Mouse (Mus musculus): Measurements from ENCODE around the gene Dnmt3c.

Dnmt3c gene

DNA sequence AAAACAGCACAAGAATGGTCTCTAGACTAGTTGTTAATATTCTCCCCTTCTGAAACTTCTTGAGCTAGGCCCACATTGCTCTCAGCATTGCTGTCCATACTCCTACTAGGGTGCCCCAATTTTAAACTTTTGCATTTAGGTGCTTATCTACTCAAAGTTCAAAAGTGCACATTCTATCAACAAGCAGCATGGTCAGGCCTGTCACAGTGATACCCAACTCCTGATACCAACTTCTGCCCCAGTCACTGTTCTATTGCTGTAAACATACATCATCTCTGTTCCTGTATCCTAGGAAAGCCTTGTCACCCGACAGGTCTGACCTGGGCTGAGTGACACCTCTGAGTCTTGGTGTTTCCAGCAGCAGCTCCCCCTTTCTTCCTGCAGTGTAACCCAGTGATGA, 26.6 kb downstream of the Dnmt3c start:
- no peak for DNase-seq (ENCODE audit: low spot score)

DNA sequence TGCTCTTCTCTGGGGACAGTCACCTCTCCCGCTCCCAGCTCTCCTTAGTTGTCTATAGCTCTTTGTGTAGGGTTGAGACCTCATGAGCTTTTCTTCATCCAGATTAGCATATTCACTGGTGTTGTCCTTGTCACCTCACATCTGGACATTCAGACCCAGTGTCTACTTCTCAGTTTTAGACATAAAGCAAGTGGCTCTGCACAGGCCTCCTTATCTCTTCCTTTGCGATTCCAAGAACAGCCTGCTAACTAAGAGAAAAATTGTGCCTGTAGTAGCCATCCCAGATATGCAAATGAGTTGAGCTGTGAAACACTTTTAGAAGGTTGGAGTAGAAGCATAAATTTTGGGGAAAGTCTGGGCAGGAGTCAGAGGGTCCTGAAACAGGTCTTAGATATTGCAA, 28.0 kb downstream of the Dnmt3c start:
- no peak for DNase-seq (ENCODE audit: low spot score)

DNA sequence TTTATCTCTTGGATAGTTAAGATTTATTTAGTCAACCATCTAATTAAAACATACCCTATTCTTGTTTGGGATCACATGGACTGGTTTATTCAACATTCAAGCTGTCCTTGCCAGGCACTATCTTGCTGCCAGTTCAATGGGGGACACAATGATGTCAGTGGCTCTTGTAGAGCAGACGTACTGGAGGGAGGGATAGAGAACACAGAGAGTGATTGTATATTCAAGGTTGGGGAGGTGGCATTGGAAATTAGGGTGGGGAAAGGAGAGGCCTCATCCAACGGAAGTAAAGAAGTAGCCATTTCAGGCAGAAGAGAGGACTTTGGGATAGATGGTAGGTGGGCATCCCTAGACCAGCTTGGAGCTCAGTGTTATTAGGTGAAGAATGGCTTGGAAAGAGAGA, 28.4 kb downstream of the Dnmt3c start:
- DNase-seq (ENCODE audit: low spot score): no peak

DNA sequence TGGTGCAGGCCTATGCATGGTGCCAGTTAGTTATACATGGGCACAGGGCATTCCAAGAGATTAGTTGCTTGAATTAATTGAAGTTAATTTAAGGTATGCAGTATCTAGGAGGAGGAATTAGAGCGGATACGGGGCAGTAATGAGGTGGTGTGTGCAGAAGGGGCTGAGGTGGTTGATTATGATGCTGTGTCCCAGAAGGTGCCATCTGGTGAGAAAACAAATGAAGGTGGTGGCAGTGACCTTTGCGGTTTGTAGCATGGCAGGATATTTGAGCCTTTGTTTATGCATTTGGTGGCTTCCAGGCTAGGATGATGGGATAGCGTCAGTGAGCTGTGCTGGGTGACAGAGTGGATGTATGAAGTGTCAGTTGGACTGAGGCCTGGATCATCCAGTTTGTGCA, 28.8 kb downstream of the Dnmt3c start:
- no peak for DNase-seq (ENCODE audit: low spot score)

DNA sequence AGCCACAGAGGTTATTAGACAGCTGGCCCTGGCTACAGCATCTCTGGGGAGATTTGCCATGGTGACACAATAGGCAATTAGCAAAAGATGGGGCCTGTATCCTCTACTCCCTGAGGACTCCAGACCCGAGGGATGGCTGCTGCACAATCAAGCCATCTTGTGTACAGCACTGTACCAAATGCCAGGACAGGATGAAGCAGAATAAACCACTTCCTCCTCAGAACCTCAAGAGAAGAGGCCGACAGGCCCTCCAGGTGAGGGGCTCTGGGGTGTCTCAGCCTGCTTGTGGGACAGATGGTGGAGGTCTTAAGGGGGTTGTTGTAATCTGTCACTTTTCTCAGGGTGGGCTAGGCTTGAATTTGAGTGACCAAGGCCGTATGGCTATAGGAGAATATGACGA, 37.6 kb downstream of the Dnmt3c start:
- DNase-seq (ENCODE audit: low spot score): no peak

DNA sequence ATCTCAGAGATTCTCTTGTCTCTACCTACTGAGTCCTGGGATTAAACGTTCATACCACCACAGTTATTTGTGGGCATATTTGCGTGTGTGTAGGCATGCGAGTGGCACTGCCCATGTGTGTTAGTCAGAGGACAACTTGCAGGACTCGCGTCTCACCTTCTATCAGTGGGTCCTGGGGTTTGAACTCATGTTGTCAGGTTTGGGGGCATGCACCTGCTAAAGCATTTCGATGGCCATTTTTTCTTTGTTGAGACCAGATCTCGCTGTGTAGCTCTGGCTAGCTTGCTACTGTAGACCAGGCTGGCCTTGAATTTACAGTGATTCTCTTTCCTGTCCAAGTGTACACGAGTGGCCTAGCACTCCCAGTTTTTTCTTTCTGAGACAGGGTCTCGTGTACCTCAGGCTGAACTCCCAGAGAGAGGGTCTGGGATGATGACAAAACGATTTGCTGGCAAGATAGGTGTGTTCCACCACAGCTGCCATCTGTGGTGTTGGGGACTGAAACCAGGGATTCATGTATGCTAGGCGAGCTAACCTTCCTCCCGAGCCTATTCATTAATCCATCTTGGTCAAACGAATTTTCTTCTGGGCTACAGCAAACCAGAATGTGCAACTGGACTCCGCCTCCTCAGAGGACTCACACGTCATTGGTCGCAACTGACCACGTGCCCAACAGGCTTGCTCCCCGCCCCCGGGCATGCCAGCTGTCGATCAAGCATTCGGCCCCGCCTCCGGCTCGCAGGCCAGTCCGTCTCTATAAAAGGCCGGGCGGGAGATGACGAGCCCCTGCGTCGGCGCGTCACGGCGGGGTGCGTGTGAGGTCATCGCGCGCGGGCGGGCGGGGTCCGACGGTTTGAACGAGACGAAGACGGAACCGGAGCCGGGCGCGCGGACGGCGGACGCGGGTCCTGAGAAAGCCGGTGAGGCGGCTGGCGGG, 44.3 kb downstream of the Dnmt3c start, which contains the start of gene Mapre1:
TSS of gene Mapre1 (plus strand) at position 775 of the 937 bp plus-strand sequence.
- peak; percentile 99 for DNase-seq (ENCODE audit: low spot score)

DNA sequence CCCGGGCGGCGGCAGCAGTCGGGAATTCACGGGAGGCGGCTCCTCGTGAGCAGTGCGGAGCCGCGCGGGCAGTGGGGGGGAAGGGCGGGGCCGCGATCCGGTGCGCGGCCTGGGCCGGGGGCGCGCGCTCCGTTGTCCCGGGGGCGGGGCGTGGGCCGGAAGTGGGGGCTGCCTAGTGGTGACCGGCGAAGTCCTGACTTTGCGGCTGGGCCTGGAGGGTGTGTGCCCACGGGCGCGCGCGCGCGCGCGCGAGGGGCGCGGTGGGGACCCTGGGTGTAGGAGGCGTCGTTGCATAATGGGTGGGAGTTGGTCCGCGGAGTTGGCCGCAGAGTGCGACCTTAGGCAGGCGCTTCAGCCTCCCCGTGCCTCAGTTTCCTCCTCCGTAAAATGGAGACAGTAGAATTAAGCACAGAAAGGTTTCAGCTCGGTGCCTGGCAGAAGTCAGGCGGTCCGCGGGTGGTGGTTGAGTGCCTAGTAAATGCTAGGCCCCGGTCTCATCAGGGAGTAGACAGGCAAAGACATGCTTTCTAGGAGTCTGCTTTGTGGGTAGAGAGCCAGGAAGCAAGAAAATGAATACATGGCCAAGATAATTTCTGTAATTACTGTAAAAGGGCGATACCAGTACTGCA, 45.1 kb downstream of the Dnmt3c start:
- peak; percentile 78 for DNase-seq (ENCODE audit: low spot score)

DNA sequence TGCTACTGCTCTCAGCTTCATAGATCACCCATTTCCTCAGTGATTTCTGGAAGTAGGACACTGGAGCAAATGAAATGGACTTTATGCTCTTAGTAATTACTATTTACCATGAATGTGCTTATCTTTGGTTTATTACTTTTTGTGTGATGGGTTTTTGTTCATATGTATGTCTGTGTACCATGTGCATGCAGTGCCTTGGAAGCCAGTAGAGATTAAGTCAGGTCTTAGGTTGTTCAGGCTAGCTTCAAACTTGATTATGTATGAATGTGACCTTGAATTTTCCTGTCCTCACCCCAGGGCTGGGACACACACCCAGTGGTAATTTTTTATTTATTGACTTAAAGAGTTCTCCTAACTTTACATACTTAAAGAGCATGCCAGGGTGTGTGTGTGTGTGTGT, 51.5 kb downstream of the Dnmt3c start:
- DNase-seq (ENCODE audit: low spot score): no peak

DNA sequence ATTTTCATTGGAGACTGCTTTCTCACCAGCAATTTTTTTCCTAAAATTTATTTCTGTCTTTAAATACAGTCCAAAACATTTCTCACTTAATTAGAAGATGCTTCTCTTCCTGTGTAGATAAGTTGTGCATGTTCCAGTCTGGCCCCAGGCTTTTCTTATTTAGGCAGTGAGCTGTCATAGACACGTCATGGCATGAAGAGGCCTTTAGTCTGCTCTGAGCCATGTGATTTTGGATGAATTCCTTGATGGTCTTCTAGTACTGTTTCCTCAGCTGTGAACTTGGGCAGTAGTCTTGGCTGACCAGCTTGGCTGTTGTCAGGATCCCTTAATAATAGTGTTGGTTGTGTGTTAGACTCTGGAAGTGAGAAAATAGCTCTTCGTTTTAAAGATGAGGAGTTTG, 53.9 kb downstream of the Dnmt3c start:
- DNase-seq (ENCODE audit: low spot score): peak; percentile 15

DNA sequence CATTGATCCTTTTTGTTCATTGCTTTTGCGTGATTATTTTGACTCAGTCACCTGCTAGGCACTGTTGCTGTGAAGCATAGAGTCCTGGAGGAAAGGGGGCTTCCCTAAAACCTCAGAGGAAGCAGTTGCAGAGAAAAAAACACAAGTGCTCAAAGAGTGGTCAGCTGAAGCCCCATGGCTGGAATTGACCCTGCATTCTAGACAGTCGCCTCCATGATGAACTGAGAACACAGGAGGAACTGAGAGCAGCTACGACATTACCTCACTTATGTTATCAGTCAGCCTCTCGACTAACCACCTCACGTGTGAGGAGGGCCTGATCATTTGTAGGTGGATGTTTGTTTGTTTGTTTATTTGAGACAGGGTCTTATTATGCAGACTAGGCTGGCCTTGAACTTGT, 65.7 kb downstream of the Dnmt3c start:
- no peak for DNase-seq (ENCODE audit: low spot score)

DNA sequence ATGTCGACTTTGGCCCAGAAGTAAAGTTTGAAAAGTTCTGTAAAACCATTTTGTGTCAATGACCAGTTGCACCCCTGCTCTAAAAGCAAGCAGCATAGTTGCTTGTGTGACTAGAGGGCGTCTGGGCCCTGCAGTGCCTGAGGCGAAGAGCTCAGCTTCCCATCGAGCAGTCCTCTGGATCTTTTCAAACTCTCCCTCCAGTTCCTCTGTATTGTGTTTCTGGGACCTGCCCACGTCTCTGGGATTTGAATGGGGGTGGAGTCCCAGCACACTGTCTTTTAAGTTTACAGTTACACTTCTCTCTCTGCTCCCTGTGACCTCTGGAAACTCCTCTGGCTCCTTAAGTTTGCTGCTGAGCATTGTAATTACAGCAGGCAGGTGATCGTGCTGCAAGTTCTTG, 71.0 kb downstream of the Dnmt3c start:
- no peak for DNase-seq (ENCODE audit: low spot score)

DNA sequence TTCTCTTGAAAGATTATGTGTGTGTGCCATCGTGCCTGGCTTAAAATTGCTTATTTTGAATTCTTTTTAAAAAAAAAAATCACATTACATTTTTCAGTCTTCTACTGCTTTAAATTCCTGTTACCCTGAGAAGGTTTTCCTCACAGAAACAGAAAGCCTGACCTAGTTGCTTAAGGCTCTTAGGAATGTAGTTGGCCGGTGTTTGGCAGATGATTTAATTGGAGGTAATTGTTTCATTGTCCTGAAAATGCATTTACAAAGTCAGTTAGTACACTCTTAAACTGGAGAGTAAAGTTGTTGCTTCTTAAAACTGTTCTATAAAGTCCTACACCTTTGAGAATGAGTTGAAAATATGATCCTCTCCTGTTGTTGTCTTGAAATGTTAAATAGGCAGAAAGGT, 72.4 kb downstream of the Dnmt3c start:
- DNase-seq (ENCODE audit: low spot score): no peak

DNA sequence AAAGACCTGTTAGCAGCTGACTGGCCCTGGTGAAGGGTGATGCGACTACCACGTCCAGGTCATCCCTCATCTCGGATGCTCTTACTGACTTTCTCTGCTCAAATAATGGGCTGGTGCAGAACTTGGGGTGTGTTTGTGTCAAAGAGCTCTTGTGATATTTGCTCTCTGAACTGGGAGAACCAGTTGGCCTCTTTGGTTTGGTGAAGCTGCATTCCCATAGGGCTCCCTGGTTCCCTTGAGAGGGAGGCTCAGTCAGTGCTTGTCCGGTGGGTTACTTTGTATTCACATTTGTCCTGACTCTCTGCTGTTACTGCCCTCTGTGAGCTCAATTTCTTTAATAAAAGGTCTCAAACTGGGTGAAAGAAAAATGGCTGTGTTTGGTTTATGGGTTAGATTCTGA, 76.5 kb downstream of the Dnmt3c start:
- no peak for DNase-seq (ENCODE audit: low spot score)

DNA sequence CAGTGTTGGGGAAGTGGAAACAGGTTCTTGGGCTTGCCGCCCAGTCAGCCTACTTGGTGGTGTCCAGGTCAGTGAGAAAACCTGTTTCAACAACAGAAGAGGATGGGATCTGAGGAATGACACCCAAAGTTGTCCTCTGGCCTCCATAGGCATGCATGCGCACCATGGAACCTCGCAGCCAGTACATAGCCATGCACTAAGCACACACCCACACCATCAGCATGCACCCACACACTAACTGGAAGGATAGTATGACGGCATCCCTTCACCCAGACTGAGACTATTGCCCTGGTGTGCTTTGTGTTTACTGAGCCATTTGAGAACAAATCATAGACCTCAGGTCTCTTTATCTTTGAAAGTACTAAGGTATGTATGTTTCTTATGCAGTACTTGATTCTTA, 79.0 kb downstream of the Dnmt3c start:
- DNase-seq (ENCODE audit: low spot score): no peak

DNA sequence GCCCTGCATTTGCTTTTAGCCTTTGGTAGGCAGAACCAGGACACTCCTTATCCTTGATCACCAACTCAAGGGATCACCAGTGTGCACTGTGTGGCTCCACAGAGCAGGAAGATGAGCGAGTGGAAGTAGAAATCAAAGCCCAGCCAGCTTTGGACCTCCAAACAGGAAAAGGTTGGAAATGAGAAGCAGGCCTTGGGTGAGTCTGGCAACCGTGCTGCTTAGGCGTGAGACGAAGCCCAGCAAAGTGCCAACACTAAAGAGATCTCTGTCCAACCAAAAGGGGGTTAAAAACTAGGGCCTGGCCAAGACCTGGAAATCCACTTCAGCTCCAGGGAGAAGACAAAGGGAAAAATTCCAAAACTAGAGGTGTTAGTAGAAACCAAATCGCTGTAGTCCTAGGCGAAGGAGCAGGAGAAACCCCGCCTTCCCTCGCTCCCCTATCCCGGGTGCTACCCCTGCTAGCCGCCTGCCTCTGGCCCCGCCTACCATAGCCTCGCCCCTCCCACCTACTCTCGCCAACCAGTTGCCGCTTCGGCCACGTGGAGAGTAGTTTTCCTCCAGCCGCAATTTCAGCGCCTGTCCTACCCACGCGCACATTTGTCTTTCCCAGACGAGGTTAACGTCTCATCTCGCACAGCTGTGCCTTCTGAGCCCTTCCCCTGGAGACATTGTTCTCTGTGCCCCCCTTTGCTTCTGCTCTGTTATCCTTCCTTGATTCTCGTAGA, 82.3 kb downstream of the Dnmt3c start:
- DNase-seq (ENCODE audit: low spot score): no peak
